Mouse (Mus musculus) embryonic stem cell, embryonic (primary cell): ENCODE results near the gene Gm7247.
"Not testable (repeated sequence)": the region's sequence is repeated elsewhere in the genome, so short reads cannot be mapped to it uniquely, and the experiment has no call there.

Experiments used
- CTCF ChIA-PET, 4 experiments: fragments of 300-600 bp in 2 of 4; fragments of 350-600 bp in 2 of 4; sonication (Branson Sonifier 250); formaldehyde crosslinking; loops; one replicate each; lab custom pipeline; 2022; ENCODE audit warnings: inconsistent platforms in 2 of 4; lab: Charles Lee
- POLR2A ChIA-PET, 4 experiments: fragments of 300-600 bp in 2 of 4; fragments of 350-600 bp in 2 of 4; sonication (Branson Sonifier 250); formaldehyde crosslinking; loops; one replicate each; lab custom pipeline; 2022; ENCODE audit warnings: antibody characterized with exemption in 4 of 4, inconsistent platforms in 1 of 4; lab: Charles Lee

Gm7247 gene

GRCm38 (mm10) chr14:51361456-51361855 lies at the start of gene Gm7247:
Gene Gm7247, plus strand, starts transcription at chr14:51361756.
- ChIA-PET POLR2A (no interaction called here), CTCF (no interaction called here)

DNA sequence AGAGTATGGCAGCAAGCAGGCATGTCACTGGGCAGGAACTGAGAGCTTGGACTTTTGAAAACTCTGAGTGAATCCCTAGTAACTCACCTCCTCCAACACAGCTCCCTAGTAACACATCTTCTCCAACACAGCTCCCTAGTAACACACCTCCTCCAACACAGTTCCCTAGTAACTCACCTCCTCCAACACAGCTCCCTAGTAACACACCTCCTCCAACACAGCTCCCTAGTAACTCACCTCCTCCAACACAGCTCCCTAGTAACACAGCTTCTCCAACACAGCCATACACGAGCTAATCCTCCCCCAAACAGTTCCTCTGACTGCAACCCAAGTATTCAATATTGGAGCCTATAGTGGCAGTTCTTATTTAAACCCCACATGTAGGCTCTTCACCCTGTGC lies 37.6 kb upstream of the Gm7247 start:
- ChIA-PET CTCF (interaction anchor here in 1 of 4 experiments (1.7 kb wide), 1 partner anchor 9 kb away, joined by 5 read pairs; no protein-coding TSS in a partner anchor), POLR2A (no interaction called here)

GRCm38 (mm10) chr14:51346027-51346426 lies 15.5 kb upstream of the Gm7247 start:
- POLR2A ChIA-PET: no interaction called here

GRCm38 (mm10) chr14:51358111-51358982 lies 3.2 kb upstream of the Gm7247 start:
- POLR2A ChIA-PET: no interaction called here

More at GRCm38 (mm10) chr14:51346027-51346426, 15.5 kb upstream of the Gm7247 start:
- CTCF ChIA-PET: no interaction called here

DNA sequence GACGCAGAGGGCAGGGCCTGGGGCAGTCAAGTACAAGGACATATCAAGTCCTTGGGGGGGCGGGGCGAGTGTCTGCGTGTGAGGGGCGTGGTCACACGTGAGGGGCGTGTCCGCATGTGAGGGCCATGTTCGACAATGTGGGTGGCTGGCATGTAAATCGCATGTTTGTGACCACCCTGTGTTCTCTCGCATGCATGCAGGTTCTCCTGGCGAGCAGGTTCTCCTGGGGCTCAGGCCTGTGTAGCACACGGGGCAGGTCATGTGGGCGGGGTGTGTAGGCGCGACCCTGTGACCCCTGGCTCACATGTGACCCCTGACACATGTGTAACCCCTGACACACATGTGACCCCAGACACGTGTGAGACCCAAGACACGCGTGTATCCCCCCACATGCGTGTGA lies 21.2 kb downstream of the Gm7247 start:
- POLR2A ChIA-PET: no interaction called here
- CTCF ChIA-PET: no interaction called here

More at GRCm38 (mm10) chr14:51358111-51358982, 3.2 kb upstream of the Gm7247 start:
- CTCF ChIA-PET: no interaction called here

DNA sequence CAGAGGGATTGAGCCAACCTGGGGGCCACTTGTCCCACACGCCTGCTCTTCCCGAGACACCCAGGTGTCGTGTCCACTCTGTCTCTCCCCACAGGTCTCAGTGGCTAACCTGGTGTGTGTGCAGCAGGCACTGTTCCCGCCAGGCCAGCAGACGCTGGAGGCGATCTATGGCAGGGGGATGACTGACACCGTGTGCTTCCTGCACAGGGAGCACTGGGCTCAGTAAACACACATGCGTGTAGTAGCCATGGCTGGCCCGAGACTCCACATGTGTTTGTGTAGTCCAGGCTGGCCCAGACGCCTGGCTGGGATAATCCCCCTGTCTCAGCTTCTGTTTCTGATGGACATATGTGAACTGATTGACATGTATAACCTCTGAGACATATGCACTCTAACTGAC lies 22.8 kb downstream of the Gm7247 start:
- POLR2A ChIA-PET: no interaction called here
- CTCF ChIA-PET: no interaction called here

- POLR2A ChIA-PET: no interaction called here
- CTCF ChIA-PET: no interaction called here
These were observed 24.2 kb downstream of the Gm7247 start for GRCm38 (mm10) chr14:51385741-51386140.

- ChIA-PET POLR2A (no interaction called here), CTCF (no interaction called here)
These were observed 26.2 kb downstream of the Gm7247 start for GRCm38 (mm10) chr14:51387768-51388167.

- POLR2A ChIA-PET: no interaction called here
- CTCF ChIA-PET: no interaction called here
These were observed 26.7 kb downstream of the Gm7247 start for GRCm38 (mm10) chr14:51388222-51388621.

GRCm38 (mm10) chr14:51410520-51410919 lies 49.0 kb downstream of the Gm7247 start, which contains the start of gene Vmn2r88:
Gene Vmn2r88, plus strand, starts transcription at chr14:51410820.
- CTCF ChIA-PET: no interaction called here

GRCm38 (mm10) chr14:51423885-51424284 lies 62.3 kb downstream of the Gm7247 start:
- CTCF ChIA-PET: no interaction called here
- POLR2A ChIA-PET: no interaction called here

More at GRCm38 (mm10) chr14:51410520-51410919, 49.0 kb downstream of the Gm7247 start, which contains the start of gene Vmn2r88:
- POLR2A ChIA-PET: no interaction called here

GRCm38 (mm10) chr14:51430138-51430537 lies 68.6 kb downstream of the Gm7247 start:
- POLR2A ChIA-PET, CTCF ChIA-PET: not testable (repeated sequence)

- ChIA-PET CTCF (no interaction called here), POLR2A (interaction anchor here in 1 of 4 experiments (1.8 kb wide), 1 partner anchor 53 kb away, joined by 3 read pairs; no protein-coding TSS in a partner anchor)
These were observed 73.0 kb downstream of the Gm7247 start for GRCm38 (mm10) chr14:51434546-51434945.

DNA sequence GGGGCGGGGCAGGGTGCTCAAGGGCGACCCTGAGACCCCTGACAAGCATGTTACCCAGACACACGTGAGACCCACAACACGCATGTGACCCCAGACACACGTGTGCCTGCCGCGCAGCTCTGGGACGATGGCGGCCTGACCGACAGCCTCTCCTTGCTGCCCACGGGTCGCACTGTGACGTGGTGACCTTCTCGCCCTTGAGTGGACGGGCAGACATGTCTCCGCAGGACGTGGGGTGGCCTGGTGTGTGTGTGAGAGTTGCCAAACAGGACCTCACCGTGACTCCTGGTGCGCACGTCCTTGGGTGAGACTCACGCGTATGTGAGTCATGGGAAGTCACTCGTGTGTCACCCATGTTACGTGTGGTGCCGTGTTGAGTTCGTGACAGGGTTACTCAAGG lies 73.5 kb downstream of the Gm7247 start:
- ChIA-PET CTCF (no interaction called here), POLR2A (interaction anchor here in 1 of 4 experiments (1.8 kb wide), 1 partner anchor 53 kb away, joined by 3 read pairs; no protein-coding TSS in a partner anchor)

GRCm38 (mm10) chr14:51438955-51439354 lies 77.4 kb downstream of the Gm7247 start:
- ChIA-PET CTCF (interaction anchor here in 2 of 4 experiments (0.6 to 0.7 kb wide), 2 partner anchors 21 to 125 kb away, joined by 3 to 8 read pairs; no protein-coding TSS in a partner anchor), POLR2A (no interaction called here)

GRCm38 (mm10) chr14:51451557-51451956 lies 90.0 kb downstream of the Gm7247 start, which contains the start of gene Vmn2r89:
Gene Vmn2r89, plus strand, starts transcription at chr14:51451857.
- CTCF ChIA-PET: not testable (repeated sequence)

DNA sequence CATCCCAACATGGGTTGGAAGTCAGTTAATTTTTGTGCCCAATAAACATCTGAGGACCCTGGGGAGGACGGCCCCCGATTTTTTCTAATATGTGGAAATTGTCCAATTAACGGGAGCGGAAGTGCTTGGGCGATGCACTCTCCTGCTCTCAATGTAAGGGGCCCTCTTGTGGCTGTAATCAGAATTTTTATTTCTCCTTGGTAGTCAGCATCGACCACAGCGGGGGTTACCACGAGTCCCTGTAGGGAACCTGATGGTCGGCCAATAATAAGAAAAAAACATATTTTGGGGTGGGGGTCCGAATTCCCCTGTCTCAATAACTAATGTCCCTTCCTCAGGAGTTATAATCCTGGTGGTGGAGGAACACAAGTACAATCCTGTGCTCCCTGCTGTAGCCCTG lies 118.7 kb downstream of the Gm7247 start:
- CTCF ChIA-PET: interaction anchor here in 1 of 4 experiments (1.4 kb wide), 1 partner anchor 167 kb away, joined by 5 read pairs; no protein-coding TSS in a partner anchor
- POLR2A ChIA-PET: not testable (repeated sequence)

More at GRCm38 (mm10) chr14:51451557-51451956, 90.0 kb downstream of the Gm7247 start, which contains the start of gene Vmn2r89:
- POLR2A ChIA-PET: not testable (repeated sequence)

DNA sequence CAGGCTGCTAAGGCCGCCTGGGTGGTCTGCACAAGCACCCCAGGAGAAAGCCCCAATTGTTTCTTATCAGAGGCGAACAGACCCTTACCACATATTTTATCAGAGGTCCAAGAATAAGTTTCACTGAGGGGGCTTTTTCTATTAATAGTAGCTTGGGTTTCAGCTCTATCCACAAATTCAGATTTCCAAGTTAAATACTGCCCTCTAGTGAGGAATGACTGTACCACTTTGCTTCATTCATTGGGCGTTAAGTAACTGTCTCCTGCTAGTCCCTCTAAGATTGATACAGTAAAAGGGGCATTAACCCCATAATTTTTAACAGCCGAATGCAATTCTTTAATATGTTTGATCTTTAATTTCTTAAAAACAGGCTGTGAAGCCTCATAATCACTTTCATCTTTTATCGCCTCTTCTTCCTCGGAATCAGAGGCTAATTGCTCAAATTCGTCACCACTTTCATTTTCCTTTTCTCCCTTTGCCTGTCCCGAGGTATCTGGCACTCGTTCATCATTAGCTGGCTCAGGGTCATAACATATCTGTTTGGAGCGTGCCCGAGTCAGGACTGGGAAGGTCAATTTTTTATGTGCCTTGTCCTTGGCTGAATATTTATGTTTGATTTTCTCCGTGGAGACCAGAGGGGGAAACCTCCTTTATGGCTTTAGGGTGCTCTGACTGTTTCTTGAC lies 119.9 kb downstream of the Gm7247 start:
- POLR2A ChIA-PET: not testable (repeated sequence)
- CTCF ChIA-PET: interaction anchor here (0.5 to 1.4 kb wide), 7 partner anchors 168 to 391 kb away, joined by 3 to 5 read pairs (median 3); no protein-coding TSS in a partner anchor

GRCm38 (mm10) chr14:51482051-51482715 lies 120.6 kb downstream of the Gm7247 start:
- ChIA-PET CTCF (no interaction called here), POLR2A (no interaction called here)
